Mouse (Mus musculus): Measurements from ENCODE around the gene Cxcl3. TPM values are rescaled to one million over a fixed set of nuclear protein-coding genes. Genes with fewer than 3 reads are reported as not detected.
A peak's percentile ranks its signal among the peaks of the same experiment; 100 is the strongest.

The Cxcl3 gene
- polyA plus RNA-seq, 1 experiment: 1.5 TPM

GRCm38 (mm10) chr5:90832145-90832767 lies 46.4 kb downstream of the Cxcl3 start:
- 31% methylated on average over 11 of the region's 11 CpGs for WGBS
- peak; percentile 17 for DNase-seq
- Histone ChIP-seq H3K4me3 (replicated peaks; ENCODE audit: extremely low read depth, low read depth, low read length) (peak overlapping the region; percentile 5), H3K4me1 (ENCODE audit: control insufficient read depth, insufficient read depth, low read length) (peaks cover 5% of the 10 kb centered on the region)
- TF ChIP-seq CTCF (IDR thresholded peaks at IDR 0.05; ENCODE audit: insufficient read depth, low read length): no peak
- TF ChIP-seq POLR2A (IDR thresholded peaks at IDR 0.05; ENCODE audit: borderline replicate concordance, extremely low read depth, low read depth, low read length): no peak

GRCm38 (mm10) chr5:90832768-90833388 lies 47.0 kb downstream of the Cxcl3 start:
- peak; percentile 13 for DNase-seq
- no peak for TF ChIP-seq POLR2A (IDR thresholded peaks at IDR 0.05; ENCODE audit: borderline replicate concordance, extremely low read depth, low read depth, low read length)
- no peak for TF ChIP-seq CTCF (IDR thresholded peaks at IDR 0.05; ENCODE audit: insufficient read depth, low read length)
- Histone ChIP-seq H3K4me3 (replicated peaks; ENCODE audit: extremely low read depth, low read depth, low read length) (no peak overlapping the region), H3K4me1 (ENCODE audit: control insufficient read depth, insufficient read depth, low read length) (peaks cover 5% of the 10 kb centered on the region)
- WGBS: 71% methylated on average over 8 of the region's 8 CpGs

- no peak for TF ChIP-seq POLR2A (IDR thresholded peaks at IDR 0.05; ENCODE audit: borderline replicate concordance, extremely low read depth, low read depth, low read length)
- TF ChIP-seq CTCF (IDR thresholded peaks at IDR 0.05; ENCODE audit: insufficient read depth, low read length): no peak
- H3K4me3 ChIP-seq (replicated peaks; ENCODE audit: extremely low read depth, low read depth, low read length): no peak overlapping the region
- 83% methylated on average over 4 of the region's 4 CpGs for WGBS
- H3K4me1 ChIP-seq (ENCODE audit: control insufficient read depth, insufficient read depth, low read length): peaks cover 5% of the 10 kb centered on the region
- no peak for DNase-seq
Measured at GRCm38 (mm10) chr5:90834436-90834835, 48.5 kb downstream of the Cxcl3 start.

- H3K4me3 ChIP-seq (replicated peaks; ENCODE audit: extremely low read depth, low read depth, low read length): no peak overlapping the region
- no peaks in the 10 kb centered on the region for H3K4me1 ChIP-seq (ENCODE audit: control insufficient read depth, insufficient read depth, low read length)
- TF ChIP-seq POLR2A (IDR thresholded peaks at IDR 0.05; ENCODE audit: borderline replicate concordance, extremely low read depth, low read depth, low read length): no peak
- TF ChIP-seq CTCF (IDR thresholded peaks at IDR 0.05; ENCODE audit: insufficient read depth, low read length): no peak
- 58% methylated on average over 5 of the region's 5 CpGs for WGBS
- no peak for DNase-seq
Measured at GRCm38 (mm10) chr5:90838582-90838981, 52.7 kb downstream of the Cxcl3 start.

Other genes with a start within 250 kb of the Cxcl3 start
- gene 5830473C10Rik, start 225.0 kb upstream of the Cxcl3 start, polyA plus RNA-seq (2012; rRNA removed): not detected in 2 replicates
- 1.3 and 1.8 TPM in 2 replicates for gene Rassf6, start 145.4 kb upstream of the Cxcl3 start, polyA plus RNA-seq (2012; rRNA removed)
- gene Cxcl5, start 26.7 kb upstream of the Cxcl3 start, polyA plus RNA-seq (2012; rRNA removed): 0.25 and 0.77 TPM in 2 replicates
- 18.2 and 36.7 TPM in 2 replicates for gene Ppbp, start 17.6 kb upstream of the Cxcl3 start, polyA plus RNA-seq (2012; rRNA removed)
- gene Pf4, start 13.7 kb upstream of the Cxcl3 start, polyA plus RNA-seq (2012; rRNA removed): 49.0 and 65.2 TPM in 2 replicates
- gene Cxcl15, start 8.4 kb downstream of the Cxcl3 start, polyA plus RNA-seq (2012; rRNA removed): 247 and 423 TPM in 2 replicates
- 1.9 and 2.5 TPM in 2 replicates for gene Cxcl1, start 105.1 kb downstream of the Cxcl3 start, polyA plus RNA-seq (2012; rRNA removed)
- 2.2 TPM in 2 replicates for gene Cxcl2, start 117.8 kb downstream of the Cxcl3 start, polyA plus RNA-seq (2012; rRNA removed)
- 21.9 and 40.0 TPM in 2 replicates for gene Mthfd2l, start 145.0 kb downstream of the Cxcl3 start, polyA plus RNA-seq (2012; rRNA removed)
- gene Epgn, start 241.4 kb downstream of the Cxcl3 start, polyA plus RNA-seq (2012; rRNA removed): not detected in 2 replicates

All from lung, adult 2 months (tissue).